Mouse (Mus musculus) MEL (cell line): ENCODE measurements around the gene Mymk. TPM values are rescaled to one million over a fixed set of nuclear protein-coding genes. Genes with fewer than 3 reads are reported as not detected.

ENCODE experiments used
- DNase-seq: peaks from one replicate; pipeline ENCODE4 v3.0.0; 2011; ENCODE audit warnings: low read depth, low spot score
- H3K27ac ChIP-seq: 2 replicates; pipeline ENCODE4 v1.5.1; 2012; ENCODE audit warnings: low read depth, mild to moderate bottlenecking, control low read depth, low read length, moderate library complexity; ENCODE audit not compliant: control insufficient read depth
- H3K27me3 ChIP-seq, 2 experiments: fragments of 150-350 bp in 1 of 2; sonication (generic) in 1 of 2; 2 replicates each; pipeline ENCODE4 v1.6.1; 2012; ENCODE audit warnings: low read length in 2 of 2, mild to moderate bottlenecking in 2 of 2, improper control_type of control experiment in 1 of 2, moderate library complexity in 1 of 2; ENCODE audit not compliant: insufficient read depth in 2 of 2, control insufficient read depth in 1 of 2
- H3K36me3 ChIP-seq, 2 experiments: 2 replicates each; pipeline ENCODE4 v1.6.1; 2012 to 2014; ENCODE audit warnings: low read length in 2 of 2, improper control_type of control experiment in 1 of 2, inconsistent platforms in 1 of 2, mild to moderate bottlenecking in 1 of 2; ENCODE audit not compliant: insufficient read depth in 2 of 2, control insufficient read depth in 1 of 2
- H3K4me1 ChIP-seq, 2 experiments: fragments of 150-350 bp in 1 of 2; sonication (generic) in 1 of 2; 2 replicates each; pipeline ENCODE4 v1.6.1; 2012; ENCODE audit warnings: low read length in 2 of 2, improper control_type of control experiment in 1 of 2, mild to moderate bottlenecking in 1 of 2; ENCODE audit not compliant: insufficient read depth in 2 of 2, control insufficient read depth in 1 of 2
- H3K4me3 ChIP-seq, 2 experiments: fragments of 150-350 bp in 1 of 2; sonication (generic) in 1 of 2; 2 replicates each; pipeline ENCODE4 v1.5.1; 2012; ENCODE audit warnings: low read depth in 2 of 2, low read length in 2 of 2, mild to moderate bottlenecking in 2 of 2, moderate library complexity in 2 of 2, control low read depth in 1 of 2, improper control_type of control experiment in 1 of 2; ENCODE audit not compliant: control insufficient read depth in 1 of 2, insufficient read depth in 1 of 2
- H3K79me2 ChIP-seq: 2 replicates; pipeline ENCODE4 v1.6.1; 2012; ENCODE audit warnings: mild to moderate bottlenecking, low read length, moderate library complexity; ENCODE audit not compliant: control insufficient read depth, poor library complexity, insufficient read depth
- H3K9ac ChIP-seq: 2 replicates; pipeline ENCODE4 v1.6.1; 2012; ENCODE audit warnings: low read depth, mild to moderate bottlenecking, control low read depth, low read length, moderate library complexity; ENCODE audit not compliant: control insufficient read depth, poor library complexity, severe bottlenecking
- H3K9me3 ChIP-seq: fragments of 150-350 bp; sonication (generic); replicated peaks from 2 replicates; pipeline ENCODE4 v1.6.1; 2012; ENCODE audit warnings: mild to moderate bottlenecking, low read length, improper control_type of control experiment, moderate library complexity; ENCODE audit not compliant: insufficient read depth
- BHLHE40 ChIP-seq: IDR thresholded peaks from 2 replicates; pipeline ENCODE4 v1.6.1; 2012; ENCODE audit warnings: low read depth, mild to moderate bottlenecking, inconsistent platforms, low read length, improper control_type of control experiment, borderline replicate concordance
- CHD2 ChIP-seq: IDR thresholded peaks from 2 replicates; pipeline ENCODE4 v1.6.1; 2011; ENCODE audit warnings: low read length, improper control_type of control experiment
- CTCF ChIP-seq, 3 experiments: IDR thresholded peaks in 2 of 3; conservative IDR thresholded peaks in 1 of 3; 2 replicates each; pipeline ENCODE4 v1.5.1; 2011 to 2012; ENCODE audit warnings: low read length in 3 of 3, low read depth in 2 of 3, mild to moderate bottlenecking in 2 of 3, improper control_type of control experiment in 1 of 3, inconsistent platforms in 1 of 3, mixed read lengths in 1 of 3, moderate library complexity in 1 of 3; ENCODE audit not compliant: control insufficient read depth in 1 of 3, insufficient read depth in 1 of 3, poor library complexity in 1 of 3, severe bottlenecking in 1 of 3
- E2F4 ChIP-seq: IDR thresholded peaks from 2 replicates; pipeline ENCODE4 v1.6.1; 2011; ENCODE audit warnings: low read depth, low read length, improper control_type of control experiment, borderline replicate concordance
- EP300 ChIP-seq, 2 experiments: IDR thresholded peaks; 2 replicates each; pipeline ENCODE4 v1.6.1; 2011; ENCODE audit warnings: improper control_type of control experiment in 2 of 2, low read length in 2 of 2, low read depth in 1 of 2, mild to moderate bottlenecking in 1 of 2
- ETS1 ChIP-seq: IDR thresholded peaks from 2 replicates; pipeline ENCODE4 v1.6.1; 2012; ENCODE audit warnings: low read depth, mild to moderate bottlenecking, inconsistent platforms, low read length, improper control_type of control experiment, moderate library complexity
- GABPA ChIP-seq: IDR thresholded peaks from 2 replicates; pipeline ENCODE4 v1.6.1; 2012; ENCODE audit warnings: low read depth, mild to moderate bottlenecking, inconsistent platforms, low read length, improper control_type of control experiment, moderate library complexity
- JUND ChIP-seq: IDR thresholded peaks from 2 replicates; pipeline ENCODE4 v1.6.1; 2011; ENCODE audit warnings: low read depth, mild to moderate bottlenecking, improper control_type of control experiment, low read length
- KAT2A ChIP-seq: conservative IDR thresholded peaks from 2 replicates; pipeline ENCODE4 v1.6.1; 2012; ENCODE audit warnings: low read depth, low read length, improper control_type of control experiment, inconsistent platforms
- MAX ChIP-seq: IDR thresholded peaks from 2 replicates; pipeline ENCODE4 v1.6.1; 2011; ENCODE audit warnings: low read length, improper control_type of control experiment
- MAZ ChIP-seq: IDR thresholded peaks from 2 replicates; pipeline ENCODE4 v1.6.1; 2012; ENCODE audit warnings: low read depth, mild to moderate bottlenecking, inconsistent platforms, low read length, improper control_type of control experiment
- MEF2A ChIP-seq: IDR thresholded peaks from 2 replicates; pipeline ENCODE4 v1.6.1; 2014; ENCODE audit warnings: low read depth, mild to moderate bottlenecking, inconsistent platforms, low read length, improper control_type of control experiment; ENCODE audit not compliant: poor library complexity, insufficient replicate concordance, severe bottlenecking; ENCODE audit errors: extremely low read depth
- MXI1 ChIP-seq: IDR thresholded peaks from 2 replicates; pipeline ENCODE4 v1.6.1; 2011; ENCODE audit warnings: mild to moderate bottlenecking, low read depth, low read length, improper control_type of control experiment
- NELFE ChIP-seq: IDR thresholded peaks from 2 replicates; pipeline ENCODE4 v1.6.1; 2011; ENCODE audit warnings: low read depth, low read length, improper control_type of control experiment
- POLR2AphosphoS5 ChIP-seq: IDR thresholded peaks from 2 replicates; pipeline ENCODE4 v1.6.1; 2012; ENCODE audit warnings: low read depth, borderline replicate concordance, mild to moderate bottlenecking, inconsistent platforms, low read length, moderate library complexity, mixed read lengths
- RAD21 ChIP-seq: IDR thresholded peaks from 2 replicates; pipeline ENCODE4 v1.6.1; 2011; ENCODE audit warnings: mild to moderate bottlenecking, low read depth, low read length, improper control_type of control experiment
- RCOR1 ChIP-seq: IDR thresholded peaks from 2 replicates; pipeline ENCODE4 v1.6.1; 2012; ENCODE audit warnings: low read depth, mild to moderate bottlenecking, inconsistent platforms, low read length, improper control_type of control experiment
- SMC3 ChIP-seq: IDR thresholded peaks from 2 replicates; pipeline ENCODE4 v1.6.1; 2011; ENCODE audit warnings: low read depth, low read length, improper control_type of control experiment
- UBTF ChIP-seq: IDR thresholded peaks from 2 replicates; pipeline ENCODE4 v1.6.1; 2012; ENCODE audit warnings: low read depth, mild to moderate bottlenecking, inconsistent platforms, low read length, improper control_type of control experiment, moderate library complexity, borderline replicate concordance; ENCODE audit not compliant: insufficient read depth
- USF2 ChIP-seq, 2 experiments: IDR thresholded peaks; 2 replicates each; pipeline ENCODE4 v1.6.1; 2011 to 2012; ENCODE audit warnings: improper control_type of control experiment in 2 of 2, low read length in 2 of 2, borderline replicate concordance in 1 of 2, inconsistent platforms in 1 of 2, low read depth in 1 of 2, mild to moderate bottlenecking in 1 of 2; ENCODE audit not compliant: insufficient read depth in 1 of 2
- ZKSCAN1 ChIP-seq: IDR thresholded peaks from 2 replicates; pipeline ENCODE4 v1.6.1; 2012; ENCODE audit warnings: low read depth, mild to moderate bottlenecking, inconsistent platforms, low read length, improper control_type of control experiment, moderate library complexity
- ZMIZ1 ChIP-seq: IDR thresholded peaks from 2 replicates; pipeline ENCODE4 v1.6.1; 2012; ENCODE audit warnings: low read depth, mild to moderate bottlenecking, inconsistent platforms, low read length, improper control_type of control experiment, moderate library complexity
- polyA plus RNA-seq, 2 experiments: library from polyadenylated mRNA; stranded (reverse) in 1 of 2; unstranded in 1 of 2; fragments of >175 nt in 1 of 2; fragments of >200 nt in 1 of 2; gene quantifications; 2 replicates each; pipeline versions ENCODE4 v1.2.1 to v1.2.4; 2012; ENCODE audit warnings: low replicate concordance in 2 of 2, low read depth in 1 of 2; ENCODE audit not compliant: insufficient read length in 2 of 2, insufficient read depth in 1 of 2, missing spikeins in 1 of 2
- total RNA-seq: library from RNA; depleted of rRNA; stranded (reverse); fragments of 300-350 nt; gene quantifications from 2 replicates; pipeline ENCODE4 v1.2.3, GENCODE M21; 2012

Mymk gene
- total and polyA plus RNA-seq, 3 experiments, result not detected

GRCm38 (mm10) chr2:27067124-27067523 lies 4.9 kb downstream of the Mymk start:
- Histone ChIP-seq H3K9me3 (no peaks in the 10 kb centered on the region), H3K36me3 (no peaks in the 10 kb centered on the region), H3K4me3 (no peak overlapping the region), H3K27ac (no peak overlapping the region), H3K79me2 (no peaks in the 10 kb centered on the region), H3K9ac (no peak overlapping the region), H3K4me1 (no peaks in the 10 kb centered on the region), H3K27me3 (peaks cover 0 to 3% of the 10 kb centered on the region in 2 experiments; a peak in 2 of 4 replicates)
- DNase-seq, result no peak
- no peak for TF ChIP-seq MXI1
- TF ChIP-seq E2F4, result no peak
- TF ChIP-seq ETS1, result no peak
- TF ChIP-seq POLR2AphosphoS5, result no peak
- no peak for TF ChIP-seq ZMIZ1
- no peak for TF ChIP-seq CTCF (IDR thresholded peaks at IDR 0.05 in 2 of 3, conservative IDR thresholded peaks at IDR 0.05 in 1 of 3; ENCODE audit: control insufficient read depth in 1 of 3, insufficient read depth in 1 of 3, low read depth in 2 of 3, low read length in 3 of 3, poor library complexity in 1 of 3, severe bottlenecking in 1 of 3)
- TF ChIP-seq JUND, result no peak
- TF ChIP-seq EP300 (IDR thresholded peaks at IDR 0.05; ENCODE audit: low read depth in 1 of 2, low read length in 2 of 2), result no peak
- no peak for TF ChIP-seq UBTF
- TF ChIP-seq GABPA, result no peak
- no peak for TF ChIP-seq MEF2A
- no peak for TF ChIP-seq MAZ
- TF ChIP-seq ZKSCAN1, result no peak
- TF ChIP-seq RAD21, result no peak
- no peak for TF ChIP-seq RCOR1
- TF ChIP-seq CHD2, result no peak
- no peak for TF ChIP-seq USF2 (IDR thresholded peaks at IDR 0.05; ENCODE audit: borderline replicate concordance in 1 of 2, insufficient read depth in 1 of 2, low read depth in 1 of 2, low read length in 2 of 2)

- no peak overlapping the region for H3K9ac ChIP-seq
- H3K9me3 ChIP-seq, result no peaks in the 10 kb centered on the region
- H3K4me3 ChIP-seq, result no peak overlapping the region
- no peaks in the 10 kb centered on the region for H3K4me1 ChIP-seq
- no peaks in the 10 kb centered on the region for H3K79me2 ChIP-seq
- H3K36me3 ChIP-seq, result no peaks in the 10 kb centered on the region
- no peak for TF ChIP-seq MXI1
- TF ChIP-seq MAX, result no peak
- TF ChIP-seq CTCF (IDR thresholded peaks at IDR 0.05 in 2 of 3, conservative IDR thresholded peaks at IDR 0.05 in 1 of 3; ENCODE audit: control insufficient read depth in 1 of 3, insufficient read depth in 1 of 3, low read depth in 2 of 3, low read length in 3 of 3, poor library complexity in 1 of 3, severe bottlenecking in 1 of 3), result no peak
- TF ChIP-seq CHD2, result no peak
- TF ChIP-seq BHLHE40, result no peak
- no peak for TF ChIP-seq MEF2A
- no peak for TF ChIP-seq KAT2A
- TF ChIP-seq SMC3, result no peak
- TF ChIP-seq UBTF, result no peak
- TF ChIP-seq NELFE, result no peak
- no peak for TF ChIP-seq ETS1
- H3K27me3 ChIP-seq, result peaks cover 0 to 8% of the 10 kb centered on the region in 2 experiments
- H3K27ac ChIP-seq, result no peak overlapping the region
- no peak for DNase-seq
Measured at GRCm38 (mm10) chr2:27059187-27059586, 12.8 kb downstream of the Mymk start.
